8 mouse cellular contexts compared by ENCODE assay signal in the genomic region with DNA sequence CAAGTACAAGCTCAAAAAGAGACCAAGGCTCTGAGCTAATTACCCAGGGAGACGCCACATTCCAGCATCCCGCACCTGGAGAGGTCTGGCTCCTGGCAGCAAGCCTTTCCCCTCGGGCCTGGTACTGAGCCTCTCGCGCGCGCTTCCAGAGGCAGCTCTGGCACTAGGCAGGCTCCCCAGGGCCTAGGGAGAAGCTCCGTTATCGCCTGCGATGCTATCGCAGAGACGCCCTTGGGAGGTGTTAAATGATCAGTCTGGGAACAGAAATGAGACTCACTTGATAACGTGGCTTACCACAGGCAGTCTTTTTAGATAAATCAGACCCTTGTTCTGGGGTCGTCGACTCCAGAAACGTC.
DNase-seq lines count a peak whose midpoint lies in the region; ATAC-seq and TF ChIP-seq lines count a peak whose summit lies in the region.

No protein-coding gene starts in this region.

- peak; percentile 77 for ATAC-seq in embryonic facial prominence, embryonic 12.5 days (ENCODE audit: insufficient number of reproducible peaks, insufficient read depth, low FRiP score, low TSS enrichment)
- peak; percentile 79 for ATAC-seq in intestine, embryonic 16.5 days
- peak; percentile 76 for ATAC-seq in neural tube, embryonic 12.5 days (ENCODE audit: low FRiP score, low read depth)

- TF ChIP-seq CTCF in layer of hippocampus, adult 2 months (conservative IDR thresholded peaks at IDR 0.05), result no peak

- H3K27ac ChIP-seq in layer of hippocampus, adult 2 months, result peak overlapping the region; percentile 92
- peak overlapping the region; percentile 90; the same call in 1 of the 2 replicates for H3K27ac ChIP-seq in embryonic facial prominence, embryonic 12.5 days
- H3K27ac ChIP-seq in intestine, embryonic 16.5 days (ENCODE audit: low read length), result peak overlapping the region; percentile 75
- peak overlapping the region; percentile 94; the same call in 1 of the 2 replicates for H3K27ac ChIP-seq in neural tube, embryonic 12.5 days

- no peak for DNase-seq in layer of hippocampus, adult 2 months (ENCODE audit: low spot score in 2 of 2)
- no peak for DNase-seq in layer of hippocampus, postnatal 25 days (ENCODE audit: extremely low spot score in 1 of 2, low spot score in 1 of 2)
- DNase-seq in MN1 (ENCODE audit: low spot score), result no peak
- no peak for DNase-seq in right cerebral cortex, postnatal 10 days (ENCODE audit: low spot score in 2 of 2)
- DNase-seq in embryo, embryonic 11 days, result no peak

- 1% methylated on average over 16 of the region's 16 CpGs for WGBS in embryonic facial prominence, embryonic 12.5 days
- 2% methylated on average over 16 of the region's 16 CpGs for WGBS in intestine, embryonic 16.5 days
- WGBS in neural tube, embryonic 12.5 days, result under 1% methylated on average over 16 of the region's 16 CpGs

- peak overlapping the region; percentile 77 for H3K4me2 ChIP-seq in embryonic facial prominence, embryonic 12.5 days (replicated peaks)
- H3K4me2 ChIP-seq in intestine, embryonic 16.5 days (ENCODE audit: low read depth, low read length), result peak overlapping the region; percentile 60
- H3K4me2 ChIP-seq in neural tube, embryonic 12.5 days (replicated peaks), result peak overlapping the region; percentile 75

- no peaks in the 10 kb centered on the region for H3K9me3 ChIP-seq in embryonic facial prominence, embryonic 12.5 days
- no peaks in the 10 kb centered on the region for H3K9me3 ChIP-seq in intestine, embryonic 16.5 days (ENCODE audit: control insufficient read depth, low read length)
- H3K9me3 ChIP-seq in neural tube, embryonic 12.5 days, result no peaks in the 10 kb centered on the region

- no peaks in the 10 kb centered on the region for H3K36me3 ChIP-seq in embryonic facial prominence, embryonic 12.5 days
- H3K36me3 ChIP-seq in intestine, embryonic 16.5 days (ENCODE audit: control insufficient read depth, insufficient read depth, low read length), result no peaks in the 10 kb centered on the region
- no peaks in the 10 kb centered on the region for H3K36me3 ChIP-seq in neural tube, embryonic 12.5 days

- H3K9ac ChIP-seq in embryonic facial prominence, embryonic 12.5 days, result peak overlapping the region; percentile 57
- peak overlapping the region; percentile 84 for H3K9ac ChIP-seq in intestine, embryonic 16.5 days (ENCODE audit: low read depth, low read length)
- H3K9ac ChIP-seq in neural tube, embryonic 12.5 days, result peak overlapping the region; percentile 93

- H3K4me1 ChIP-seq in embryonic facial prominence, embryonic 12.5 days, result peaks cover 29% of the 10 kb centered on the region
- peaks cover 16% of the 10 kb centered on the region for H3K4me1 ChIP-seq in intestine, embryonic 16.5 days (ENCODE audit: control insufficient read depth, insufficient read depth, low read length)
- H3K4me1 ChIP-seq in neural tube, embryonic 12.5 days, result peaks cover 14% of the 10 kb centered on the region

- H3K4me3 ChIP-seq in layer of hippocampus, adult 2 months, result peak overlapping the region; percentile 83
- peak overlapping the region; percentile 79 for H3K4me3 ChIP-seq in embryonic facial prominence, embryonic 12.5 days
- peak overlapping the region; percentile 94 for H3K4me3 ChIP-seq in intestine, embryonic 16.5 days (ENCODE audit: low read length)
- peak overlapping the region; percentile 82 for H3K4me3 ChIP-seq in neural tube, embryonic 12.5 days

- H3K27me3 ChIP-seq in embryonic facial prominence, embryonic 12.5 days, result no peaks in the 10 kb centered on the region
- no peaks in the 10 kb centered on the region for H3K27me3 ChIP-seq in intestine, embryonic 16.5 days (replicated peaks; ENCODE audit: control insufficient read depth, insufficient read depth, low read length)
- no peaks in the 10 kb centered on the region for H3K27me3 ChIP-seq in neural tube, embryonic 12.5 days (replicated peaks)
